Mouse (Mus musculus) cortical plate, adult 2 months (tissue): ENCODE results near the gene Lrrc7. TPM values are rescaled to one million over a fixed set of nuclear protein-coding genes. Genes with fewer than 3 reads are reported as not detected.
A peak's percentile ranks its signal among the peaks of the same experiment; 100 is the strongest.

ENCODE experiments used
- H3K27ac ChIP-seq: fragments of 200-500 bp; 2 replicates; pipeline ENCODE4 v1.5.1; 2012; ENCODE audit warnings: low read length, control low read depth, inconsistent platforms; ENCODE audit not compliant: insufficient read depth
- H3K4me1 ChIP-seq: fragments of 200-500 bp; 2 replicates; pipeline ENCODE4 v1.6.1; 2011; ENCODE audit warnings: low read length; ENCODE audit not compliant: control insufficient read depth, insufficient read depth
- H3K4me3 ChIP-seq: fragments of 200-500 bp; 2 replicates; pipeline ENCODE4 v1.5.1; 2011; ENCODE audit warnings: mild to moderate bottlenecking, low read length, control low read depth; ENCODE audit not compliant: insufficient read depth
- CTCF ChIP-seq: fragments of 200-500 bp; IDR thresholded peaks from 2 replicates; pipeline ENCODE4 v1.5.1; 2011; ENCODE audit warnings: mild to moderate bottlenecking, control low read depth, low read length; ENCODE audit not compliant: insufficient read depth; ENCODE audit errors: extremely low read depth
- POLR2A ChIP-seq: fragments of 200-500 bp; IDR thresholded peaks from 2 replicates; pipeline ENCODE4 v1.6.1; 2011; ENCODE audit warnings: mild to moderate bottlenecking, low read length, control low read depth; ENCODE audit not compliant: insufficient read depth; ENCODE audit errors: extremely low read depth
- polyA plus RNA-seq: library from polyadenylated mRNA; depleted of rRNA; stranded (reverse); fragments of >200 nt; gene quantifications from 2 replicates; pipeline ENCODE4 v1.2.3, GENCODE M21; 2012

Gene Lrrc7
- polyA plus RNA-seq, 1 experiment, result 19.1 TPM

- Histone ChIP-seq H3K4me1 (peaks cover under 1% of the 10 kb centered on the region; the same call in 1 of the 2 replicates), H3K4me3 (no peak overlapping the region), H3K27ac (no peak overlapping the region)
- no peak for TF ChIP-seq CTCF
Measured at GRCm38 (mm10) chr3:158298732-158299131, 263.3 kb downstream of the Lrrc7 start.

GRCm38 (mm10) chr3:158295041-158295440 is 267.0 kb downstream of the Lrrc7 start:
- peaks cover 2% of the 10 kb centered on the region; the same call in 1 of the 2 replicates for H3K4me1 ChIP-seq
- H3K4me3 ChIP-seq, result no peak overlapping the region
- no peak overlapping the region for H3K27ac ChIP-seq
- no peak for TF ChIP-seq POLR2A
- no peak for TF ChIP-seq CTCF

- Histone ChIP-seq H3K4me3 (no peak overlapping the region), H3K27ac (no peak overlapping the region), H3K4me1 (no peaks in the 10 kb centered on the region; the same call in 1 of the 2 replicates)
- TF ChIP-seq CTCF (no peak), POLR2A (no peak)
Measured at GRCm38 (mm10) chr3:158284431-158284830, 277.6 kb downstream of the Lrrc7 start.

GRCm38 (mm10) chr3:158278631-158279030 is 283.4 kb downstream of the Lrrc7 start:
- H3K4me1 ChIP-seq, result peaks cover 1% of the 10 kb centered on the region; the same call in 1 of the 2 replicates
- H3K27ac ChIP-seq, result 0 out of 2 replicates have a peak overlapping the region, but pooled peaks have one; percentile 57
- TF ChIP-seq CTCF (no peak), POLR2A (no peak)
- no peak overlapping the region for H3K4me3 ChIP-seq

GRCm38 (mm10) chr3:158272700-158273099 is 289.3 kb downstream of the Lrrc7 start:
- no peak overlapping the region for H3K27ac ChIP-seq
- TF ChIP-seq CTCF, result no peak
- TF ChIP-seq POLR2A, result no peak
- no peak overlapping the region for H3K4me3 ChIP-seq
- peaks cover 4% of the 10 kb centered on the region; the same call in 1 of the 2 replicates for H3K4me1 ChIP-seq

GRCm38 (mm10) chr3:158270887-158271286 is 291.1 kb downstream of the Lrrc7 start:
- TF ChIP-seq CTCF (no peak), POLR2A (no peak)
- H3K4me3 ChIP-seq, result no peak overlapping the region
- H3K27ac ChIP-seq, result peak overlapping the region; percentile 65; the same call in 1 of the 2 replicates
- H3K4me1 ChIP-seq, result peaks cover 4% of the 10 kb centered on the region; the same call in 1 of the 2 replicates

GRCm38 (mm10) chr3:158252576-158252975 is 309.4 kb downstream of the Lrrc7 start:
- no peak overlapping the region for H3K27ac ChIP-seq
- no peak overlapping the region for H3K4me3 ChIP-seq
- no peaks in the 10 kb centered on the region; the same call in 1 of the 2 replicates for H3K4me1 ChIP-seq
- TF ChIP-seq CTCF (no peak), POLR2A (no peak)

- Histone ChIP-seq H3K27ac (no peak overlapping the region), H3K4me3 (no peak overlapping the region), H3K4me1 (no peaks in the 10 kb centered on the region; the same call in 1 of the 2 replicates)
- TF ChIP-seq POLR2A (no peak), CTCF (no peak)
Measured at GRCm38 (mm10) chr3:158247672-158248071, 314.3 kb downstream of the Lrrc7 start.

- Histone ChIP-seq H3K4me1 (no peaks in the 10 kb centered on the region; the same call in 1 of the 2 replicates), H3K4me3 (no peak overlapping the region), H3K27ac (no peak overlapping the region)
- no peak for TF ChIP-seq CTCF
- TF ChIP-seq POLR2A, result no peak
Measured at GRCm38 (mm10) chr3:158210657-158211056, 351.4 kb downstream of the Lrrc7 start.

- Histone ChIP-seq H3K4me3 (no peak overlapping the region), H3K27ac (no peak overlapping the region), H3K4me1 (no peaks in the 10 kb centered on the region; the same call in 1 of the 2 replicates)
- no peak for TF ChIP-seq POLR2A
- peak; percentile 39; the same call in 1 of the 2 replicates for TF ChIP-seq CTCF
Measured at GRCm38 (mm10) chr3:158210026-158210425, 352.0 kb downstream of the Lrrc7 start.
